Mouse (Mus musculus) granulocyte monocyte progenitor cell, adult 5-6 weeks (primary cell): ENCODE data around the gene Shank3. TPM values are rescaled to one million over a fixed set of nuclear protein-coding genes. Genes with fewer than 3 reads are reported as not detected.

Experiments
- total RNA-seq, 2 experiments: library from RNA; stranded (forward) in 1 of 2; stranded (reverse) in 1 of 2; fragments of 200-712, 200-1000 nt in 1 of 2; fragments of >200 nt in 1 of 2; fragmentation: Nextera tagmentation in 1 of 2; gene quantifications; 2 replicates each; pipeline ENCODE4 v1.2.3; 2014 to 2017

The Shank3 gene
- total RNA-seq, 2 experiments from 2014 or later, result 0.26 to 0.58 TPM

Other genes starting within 250 kb of the Shank3 start
- 88.1 and 131 TPM in 2 replicates for gene Sbf1, start 184.3 kb upstream of the Shank3 start, total RNA-seq (2014; fragmentation: Nextera tagmentation)
- 43.1 and 52.0 TPM in 2 replicates for gene Sbf1, start 184.3 kb upstream of the Shank3 start, total RNA-seq (2017)
- not detected in 2 replicates for gene Adm2, start 176.9 kb upstream of the Shank3 start, total RNA-seq (2014; fragmentation: Nextera tagmentation)
- not detected in 2 replicates for gene Adm2, start 176.9 kb upstream of the Shank3 start, total RNA-seq (2017)
- gene Miox, start 165.2 kb upstream of the Shank3 start, total RNA-seq (2014; fragmentation: Nextera tagmentation), result not detected in 2 replicates
- not detected in 2 replicates for gene Miox, start 165.2 kb upstream of the Shank3 start, total RNA-seq (2017)
- gene Lmf2, start 144.0 kb upstream of the Shank3 start, total RNA-seq (2014; fragmentation: Nextera tagmentation), result 15.4 and 22.3 TPM in 2 replicates
- 8.9 and 11.0 TPM in 2 replicates for gene Lmf2, start 144.0 kb upstream of the Shank3 start, total RNA-seq (2017)
- gene Ncaph2, start 143.9 kb upstream of the Shank3 start, total RNA-seq (2014; fragmentation: Nextera tagmentation), result 87.4 and 136 TPM in 2 replicates
- 92.2 and 118 TPM in 2 replicates for gene Ncaph2, start 143.9 kb upstream of the Shank3 start, total RNA-seq (2017)
- gene Sco2, start 125.8 kb upstream of the Shank3 start, total RNA-seq (2014; fragmentation: Nextera tagmentation), result 12.4 and 27.5 TPM in 2 replicates
- 22.7 and 31.5 TPM in 2 replicates for gene Sco2, start 125.8 kb upstream of the Shank3 start, total RNA-seq (2017)
- gene Tymp, start 122.6 kb upstream of the Shank3 start, total RNA-seq (2014; fragmentation: Nextera tagmentation), result not detected in 2 replicates
- gene Tymp, start 122.6 kb upstream of the Shank3 start, total RNA-seq (2017), result 0.43 and 1.1 TPM in 2 replicates
- 3.1 and 4.2 TPM in 2 replicates for gene Odf3b, start 120.3 kb upstream of the Shank3 start, total RNA-seq (2014; fragmentation: Nextera tagmentation)
- 0.46 TPM in 1 of 2 replicates, not detected in the other for gene Odf3b, start 120.3 kb upstream of the Shank3 start, total RNA-seq (2017)
- not detected in 2 replicates for gene Klhdc7b, start 114.7 kb upstream of the Shank3 start, total RNA-seq (2014; fragmentation: Nextera tagmentation)
- 0.13 TPM in 1 of 2 replicates, not detected in the other for gene Klhdc7b, start 114.7 kb upstream of the Shank3 start, total RNA-seq (2017)
- not detected in 2 replicates for gene Syce3, start 89.1 kb upstream of the Shank3 start, total RNA-seq (2014; fragmentation: Nextera tagmentation)
- gene Syce3, start 89.1 kb upstream of the Shank3 start, total RNA-seq (2017), result not detected in 2 replicates
- 2.8 and 2.9 TPM in 2 replicates for gene Cpt1b, start 73.8 kb upstream of the Shank3 start, total RNA-seq (2014; fragmentation: Nextera tagmentation)
- 1.5 TPM in 1 of 2 replicates, not detected in the other for gene Cpt1b, start 73.8 kb upstream of the Shank3 start, total RNA-seq (2017)
- gene C730034F03Rik, start 70.0 kb upstream of the Shank3 start, total RNA-seq (2014; fragmentation: Nextera tagmentation), result not detected in 2 replicates
- gene C730034F03Rik, start 70.0 kb upstream of the Shank3 start, total RNA-seq (2017), result 2.7 and 3.6 TPM in 2 replicates
- gene Gm44502, start 69.9 kb upstream of the Shank3 start, total RNA-seq (2014; fragmentation: Nextera tagmentation), result not detected in 2 replicates
- gene Gm44502, start 69.9 kb upstream of the Shank3 start, total RNA-seq (2017), result 0.82 TPM in 1 of 2 replicates, not detected in the other
- 77.0 and 85.0 TPM in 2 replicates for gene Chkb, start 69.7 kb upstream of the Shank3 start, total RNA-seq (2014; fragmentation: Nextera tagmentation)
- gene Chkb, start 69.7 kb upstream of the Shank3 start, total RNA-seq (2017), result 25.3 and 27.7 TPM in 2 replicates
- gene Mapk8ip2, start 45.7 kb upstream of the Shank3 start, total RNA-seq (2014; fragmentation: Nextera tagmentation), result not detected in 2 replicates
- not detected in 2 replicates for gene Mapk8ip2, start 45.7 kb upstream of the Shank3 start, total RNA-seq (2017)
- gene Arsa, start 22.2 kb upstream of the Shank3 start, total RNA-seq (2014; fragmentation: Nextera tagmentation), result 12.7 and 21.4 TPM in 2 replicates
- 8.5 and 30.3 TPM in 2 replicates for gene Arsa, start 22.2 kb upstream of the Shank3 start, total RNA-seq (2017)
- gene Acr, start 68.7 kb downstream of the Shank3 start, total RNA-seq (2014; fragmentation: Nextera tagmentation), result not detected in 2 replicates
- not detected in 2 replicates for gene Acr, start 68.7 kb downstream of the Shank3 start, total RNA-seq (2017)
- gene Rabl2, start 92.3 kb downstream of the Shank3 start, total RNA-seq (2014; fragmentation: Nextera tagmentation), result 10.2 and 16.8 TPM in 2 replicates
- gene Rabl2, start 92.3 kb downstream of the Shank3 start, total RNA-seq (2017), result 11.1 and 18.9 TPM in 2 replicates